Mouse (Mus musculus) CH12F3 (cell line): ENCODE results near the gene Rspo3.

ENCODE experiments used
- in situ Hi-C: fragments of 300-500 bp; cut with MboI; formaldehyde crosslinking; loops from 2 replicates; pipeline ENCODE4 v1.14.3; 2020; ENCODE audit warnings: low sequenced_read_pairs

The Rspo3 gene

DNA sequence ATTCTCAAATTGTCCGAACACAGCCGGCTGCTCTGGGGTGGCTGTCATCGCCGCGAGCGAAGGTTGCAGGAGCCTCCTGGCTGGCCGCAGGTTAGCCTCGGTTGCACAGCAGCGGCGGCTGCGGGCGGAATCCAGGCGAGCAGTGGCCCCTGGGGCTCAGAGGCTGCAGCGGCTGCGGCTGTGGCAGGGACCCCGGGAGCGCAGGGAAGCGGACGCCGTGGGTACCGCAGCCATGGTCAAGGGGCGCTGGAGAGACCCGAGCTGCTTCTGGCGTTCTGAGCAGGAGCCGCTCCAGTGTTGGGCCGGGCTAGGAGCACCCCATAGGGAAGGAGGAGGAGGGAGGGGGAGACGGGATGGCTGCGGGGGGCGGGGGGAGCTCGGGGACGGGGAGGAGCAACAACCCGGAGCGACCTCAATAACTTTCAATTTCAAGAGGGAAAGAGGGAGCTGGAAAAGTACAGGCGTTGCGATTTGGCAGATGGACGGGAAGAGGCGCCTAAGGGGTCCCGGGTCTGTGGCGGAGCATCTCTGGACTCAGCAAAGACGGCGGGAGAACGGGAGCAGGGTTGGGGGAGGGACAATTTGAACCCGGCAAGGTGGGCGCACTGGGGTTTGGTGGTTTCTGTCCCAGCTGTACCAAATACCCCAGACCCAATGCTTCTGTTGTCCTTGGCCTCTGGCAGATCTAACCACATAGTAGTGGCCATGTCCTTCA lies at the start of gene Rspo3:
Gene Rspo3, minus strand, starts transcription at position 322 of the 715 bp plus-strand sequence.
- in situ Hi-C loops = no loop called here

GRCm38 (mm10) chr10:29581940-29582339 lies 46.3 kb upstream of the Rspo3 start:
- in situ Hi-C loops = no loop called here

GRCm38 (mm10) chr10:29581476-29581875 lies 45.8 kb upstream of the Rspo3 start:
- in situ Hi-C loops = no loop called here

GRCm38 (mm10) chr10:29555983-29556382 lies 20.3 kb upstream of the Rspo3 start:
- in situ Hi-C loops = no loop called here

DNA sequence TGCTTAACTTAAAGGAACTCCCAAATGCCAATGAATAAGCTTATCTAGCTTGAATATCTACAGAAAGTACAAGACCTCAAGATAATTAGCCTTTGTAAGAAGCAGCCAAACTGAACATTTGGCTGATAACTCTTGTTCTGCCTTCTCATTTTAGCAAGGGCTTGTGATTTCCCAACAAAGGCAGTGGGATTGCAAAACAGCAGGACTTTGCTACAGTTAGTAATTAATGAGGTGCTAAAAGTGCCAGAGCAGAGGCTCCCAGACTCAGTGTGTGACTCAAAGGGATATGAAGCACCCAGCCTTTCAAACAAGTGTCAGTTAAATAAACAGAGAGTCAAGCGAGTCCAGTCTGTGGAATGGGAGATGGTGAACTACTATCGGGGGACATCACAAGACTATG lies 18.7 kb upstream of the Rspo3 start:
- in situ Hi-C loops = no loop called here

DNA sequence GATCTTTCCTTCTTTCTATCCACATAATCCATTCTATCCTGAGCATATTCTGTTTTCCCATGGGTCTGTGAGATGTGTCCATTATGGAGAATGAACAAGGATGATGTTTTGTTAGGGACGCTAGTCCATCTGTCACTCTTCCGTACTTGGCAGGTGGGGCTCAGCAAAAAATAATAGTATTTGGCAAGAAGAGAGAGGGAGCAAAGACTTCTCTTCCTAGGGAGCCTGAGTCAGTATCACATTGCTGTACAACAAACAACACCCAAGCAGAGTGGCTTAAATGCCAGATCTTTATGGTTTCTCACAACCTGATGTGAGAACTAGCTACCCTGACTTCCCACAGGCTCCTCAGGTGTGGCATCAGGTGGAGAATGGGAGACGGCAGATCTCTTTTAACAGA lies 7.3 kb upstream of the Rspo3 start:
- in situ Hi-C loops = no loop called here

GRCm38 (mm10) chr10:29539516-29539915 lies 3.8 kb upstream of the Rspo3 start:
- in situ Hi-C loops = no loop called here

DNA sequence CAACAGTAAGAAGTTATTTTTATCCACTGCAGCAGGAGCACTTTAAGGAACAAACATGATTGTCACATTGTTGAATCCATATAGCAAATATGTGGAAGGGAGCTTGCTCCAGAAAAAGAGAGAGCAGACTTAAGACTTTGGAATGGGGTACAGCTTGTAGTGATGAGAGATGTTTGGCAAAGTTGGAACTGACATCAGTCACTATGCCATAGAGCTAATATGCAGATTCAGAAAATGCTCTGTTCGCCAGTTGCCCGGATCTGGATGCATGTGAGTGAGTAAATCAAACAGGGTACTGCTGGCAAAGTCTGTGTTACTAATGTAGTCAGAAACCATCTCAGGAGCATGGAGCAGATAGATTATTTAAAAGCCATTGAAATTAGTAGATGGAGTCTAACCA lies 3.1 kb upstream of the Rspo3 start:
- in situ Hi-C loops = no loop called here

- in situ Hi-C loops = no loop called here
Measured at GRCm38 (mm10) chr10:29534830-29535227, 838 bp downstream of the Rspo3 start.

DNA sequence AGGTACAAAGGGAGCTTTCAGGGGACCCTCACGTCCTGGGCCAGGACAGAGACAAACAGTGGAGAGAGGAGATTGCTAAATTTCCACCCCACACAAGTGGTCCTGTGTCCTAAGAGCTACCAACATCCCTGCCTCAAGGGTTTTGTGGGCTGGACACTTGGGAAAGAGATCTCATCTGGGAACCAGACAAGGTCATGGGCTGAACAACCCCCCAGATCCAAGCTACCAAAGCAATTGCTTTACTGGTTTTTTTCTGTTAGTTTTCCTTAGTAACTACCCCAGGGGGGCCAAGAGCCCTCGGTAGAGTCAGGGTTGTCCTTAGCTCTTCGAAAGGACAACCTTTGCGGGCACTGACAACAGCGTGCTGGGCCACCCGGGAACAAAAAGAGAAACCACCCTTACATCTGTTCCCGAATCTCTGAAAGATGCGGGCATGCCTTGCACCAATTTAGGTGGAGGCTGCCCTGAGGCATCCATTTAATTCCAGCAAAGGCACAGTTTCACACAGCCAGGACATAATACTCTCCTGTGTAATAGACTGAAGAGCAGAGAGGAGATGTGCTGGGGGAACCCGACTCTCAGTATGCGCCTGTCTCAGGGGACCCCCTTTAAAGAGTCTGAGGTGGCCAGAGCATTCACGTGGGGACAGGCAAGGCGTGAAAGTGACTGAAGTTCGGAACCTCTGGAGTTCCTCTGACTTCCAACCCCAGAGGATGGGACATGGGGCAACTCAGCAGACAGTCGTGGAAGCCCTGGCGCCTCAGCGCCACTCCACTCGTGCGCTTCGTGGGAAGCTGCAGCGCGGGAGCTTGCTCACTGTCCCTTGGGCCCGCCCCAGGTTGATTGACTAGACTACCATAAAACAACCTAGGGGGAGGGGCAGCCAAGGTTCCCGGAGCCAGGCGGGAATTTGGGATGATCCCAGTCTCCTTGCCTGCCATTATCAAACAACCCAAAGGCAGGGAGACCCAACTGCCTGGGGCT lies 1.5 kb downstream of the Rspo3 start:
- in situ Hi-C loops = no loop called here

- in situ Hi-C loops = no loop called here
Measured at GRCm38 (mm10) chr10:29532821-29533715, 2.6 kb downstream of the Rspo3 start.

DNA sequence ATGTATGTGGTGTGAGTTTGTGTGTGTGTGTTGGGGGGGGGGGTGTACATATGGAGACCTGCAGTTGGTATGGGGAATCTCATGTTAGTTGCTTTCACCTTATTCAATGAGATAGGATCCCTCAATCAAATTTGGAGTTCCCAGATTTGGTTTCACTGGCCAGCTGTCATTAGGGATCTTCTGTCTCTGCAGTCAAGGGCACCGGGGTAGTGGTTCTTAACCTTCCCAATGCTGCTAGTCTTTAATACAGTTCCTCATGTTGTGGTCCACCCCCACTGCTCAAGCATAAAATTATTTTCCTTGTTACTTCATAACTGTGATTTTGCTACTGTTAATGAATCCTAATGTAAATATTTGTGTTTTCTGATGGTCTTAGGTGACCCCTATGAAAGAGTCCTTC lies 22.1 kb downstream of the Rspo3 start:
- in situ Hi-C loops = no loop called here

- in situ Hi-C loops = no loop called here
Measured at GRCm38 (mm10) chr10:29508167-29508566, 27.5 kb downstream of the Rspo3 start.

DNA sequence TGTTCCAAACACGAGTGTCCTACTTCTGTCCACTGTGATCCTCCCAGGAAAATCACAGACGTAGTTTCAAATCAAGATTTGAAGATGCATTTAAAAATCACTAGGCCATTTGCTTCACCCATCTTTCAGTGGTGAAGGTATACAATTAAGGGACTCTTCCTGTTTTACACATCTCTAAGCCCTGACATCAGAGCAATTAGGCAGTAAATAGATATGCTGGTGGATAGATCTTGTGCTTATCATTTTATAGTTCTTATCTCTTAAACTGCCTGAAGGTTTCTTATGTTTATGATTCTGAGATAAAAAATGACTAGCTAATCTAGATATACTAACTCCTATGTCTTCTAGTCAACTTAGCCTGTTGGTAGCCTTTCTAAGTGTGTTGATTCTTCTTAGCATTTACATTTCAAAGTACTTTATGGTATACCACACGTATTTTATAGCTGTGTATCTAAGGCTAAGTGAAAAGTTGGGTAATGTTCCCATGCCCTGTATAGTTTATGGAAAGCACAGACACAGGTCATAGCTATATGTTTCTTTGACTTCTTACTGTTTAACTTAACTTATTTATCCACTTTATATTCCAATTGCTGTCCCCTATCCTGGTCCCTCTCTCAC lies 38.4 kb downstream of the Rspo3 start:
- in situ Hi-C loops = no loop called here

DNA sequence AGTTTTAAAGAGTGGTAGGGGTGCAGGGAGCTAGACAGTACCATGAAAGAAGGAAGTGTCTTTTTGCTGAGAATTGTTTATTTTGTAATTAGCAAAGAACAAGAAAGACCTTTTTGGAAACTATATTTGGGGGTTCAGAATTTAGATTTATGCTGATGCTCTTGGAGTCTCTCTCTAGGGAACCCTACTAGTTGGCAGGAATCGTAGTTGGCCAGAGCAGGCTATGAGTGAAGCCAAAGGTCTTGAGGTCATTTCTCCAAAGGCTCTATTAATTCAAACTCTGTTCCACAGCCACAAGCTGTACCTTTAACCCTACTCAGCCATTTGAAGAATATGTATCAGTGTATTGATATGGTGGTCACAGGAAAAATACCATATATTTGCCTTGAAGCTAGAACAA lies 41.7 kb downstream of the Rspo3 start:
- in situ Hi-C loops = no loop called here

DNA sequence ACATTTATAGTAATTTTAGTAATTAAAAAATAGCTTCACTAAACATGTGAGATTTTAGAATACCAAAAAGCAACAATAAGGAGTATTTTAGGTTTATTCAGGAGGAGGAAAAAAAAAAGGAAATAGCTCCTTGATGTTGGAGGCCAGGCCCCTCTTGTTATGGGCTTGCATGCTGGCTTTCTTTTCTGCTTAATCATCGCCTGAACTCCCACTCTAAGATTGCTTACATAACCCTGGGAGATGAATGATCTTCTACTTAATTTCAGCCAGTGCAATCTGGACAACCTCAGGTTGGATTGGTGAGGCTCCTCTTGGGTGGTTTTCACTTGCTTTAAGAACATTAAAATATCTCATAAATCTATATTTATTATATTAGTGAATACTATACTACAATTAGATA lies 54.7 kb downstream of the Rspo3 start:
- in situ Hi-C loops = no loop called here

- in situ Hi-C loops = no loop called here
Measured at GRCm38 (mm10) chr10:29479401-29479800, 56.3 kb downstream of the Rspo3 start.

- in situ Hi-C loops = no loop called here
Measured at GRCm38 (mm10) chr10:29470454-29470853, 65.2 kb downstream of the Rspo3 start.

- in situ Hi-C loops = no loop called here
Measured at GRCm38 (mm10) chr10:29460100-29460499, 75.6 kb downstream of the Rspo3 start.

DNA sequence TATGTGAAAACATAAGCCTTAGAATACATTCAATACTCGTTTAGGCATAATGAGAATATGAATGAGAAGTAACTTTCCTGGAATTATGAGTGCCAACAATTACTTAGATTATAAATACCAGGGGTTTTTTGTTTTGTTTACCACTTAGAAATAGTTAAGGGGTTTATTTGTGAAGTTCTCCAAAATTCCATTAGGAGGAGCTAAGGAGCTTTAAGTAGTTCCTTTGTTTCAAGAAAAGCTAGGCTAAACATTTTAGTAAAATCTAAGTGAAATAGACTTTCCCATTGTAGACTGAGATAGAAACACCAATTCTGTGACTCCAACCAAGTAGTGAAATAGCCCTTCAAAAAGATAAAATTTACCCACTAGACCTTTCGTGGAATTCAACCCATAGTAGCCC lies 76.0 kb downstream of the Rspo3 start:
- in situ Hi-C loops = no loop called here

GRCm38 (mm10) chr10:29445076-29445475 lies 90.6 kb downstream of the Rspo3 start:
- in situ Hi-C loops = no loop called here
